Mouse (Mus musculus) CD4-positive helper T cell, adult 2 months (primary cell): ENCODE data around the gene Tmem236.

ENCODE experiments used
- DNase-seq: peaks from one replicate; pipeline ENCODE4 v3.0.0-alpha.2; 2012; ENCODE audit warnings: low read depth, missing footprints, low spot score

Gene Tmem236

GRCm38 (mm10) chr2:14174334-14174733, at the start of gene Tmem236:
Tmem236 (plus strand) TSS chr2:14174523.
- no peak for DNase-seq

GRCm38 (mm10) chr2:14126387-14126786, 47.9 kb upstream of the Tmem236 start:
- DNase-seq, result no peak

GRCm38 (mm10) chr2:14127629-14128028, 46.7 kb upstream of the Tmem236 start:
- no peak for DNase-seq

GRCm38 (mm10) chr2:14130641-14131339, 43.5 kb upstream of the Tmem236 start:
- DNase-seq, result peak; percentile 53

GRCm38 (mm10) chr2:14132468-14133326, 41.6 kb upstream of the Tmem236 start:
- no peak for DNase-seq

- no peak for DNase-seq
These were observed 37.4 kb upstream of the Tmem236 start for GRCm38 (mm10) chr2:14136906-14137305.

GRCm38 (mm10) chr2:14139590-14139989, 34.7 kb upstream of the Tmem236 start:
- no peak for DNase-seq

- no peak for DNase-seq
These were observed 34.3 kb upstream of the Tmem236 start for GRCm38 (mm10) chr2:14140044-14140443.

- DNase-seq, result no peak
These were observed 29.0 kb upstream of the Tmem236 start for GRCm38 (mm10) chr2:14145311-14145710.

- peak; percentile 14 for DNase-seq
These were observed 27.4 kb upstream of the Tmem236 start for GRCm38 (mm10) chr2:14146913-14147312.

- no peak for DNase-seq
These were observed 23.5 kb upstream of the Tmem236 start for GRCm38 (mm10) chr2:14150829-14151228.

GRCm38 (mm10) chr2:14151854-14152253, 22.5 kb upstream of the Tmem236 start:
- DNase-seq, result no peak

- no peak for DNase-seq
These were observed 15.3 kb upstream of the Tmem236 start for GRCm38 (mm10) chr2:14159047-14159446.

- DNase-seq, result no peak
These were observed 14.6 kb upstream of the Tmem236 start for GRCm38 (mm10) chr2:14159756-14160155.

- DNase-seq, result no peak
These were observed 9.8 kb upstream of the Tmem236 start for GRCm38 (mm10) chr2:14164459-14165030.

- no peak for DNase-seq
These were observed 9.3 kb upstream of the Tmem236 start for GRCm38 (mm10) chr2:14165066-14165465.

- no peak for DNase-seq
These were observed 8.5 kb upstream of the Tmem236 start for GRCm38 (mm10) chr2:14165618-14166344.

- DNase-seq, result no peak
These were observed 6.6 kb upstream of the Tmem236 start for GRCm38 (mm10) chr2:14167721-14168120.

GRCm38 (mm10) chr2:14176460-14177193, 2.3 kb downstream of the Tmem236 start:
- DNase-seq, result no peak

GRCm38 (mm10) chr2:14184375-14184774, 10.1 kb downstream of the Tmem236 start:
- DNase-seq, result no peak

GRCm38 (mm10) chr2:14190684-14191083, 16.4 kb downstream of the Tmem236 start:
- no peak for DNase-seq
